Mouse (Mus musculus): ENCODE results near the gene Aldh1a7. TPM values are rescaled to one million over a fixed set of nuclear protein-coding genes. Genes with fewer than 3 reads are reported as not detected.
A peak's percentile ranks its signal among the peaks of the same experiment; 100 is the strongest.
"Not testable (repeated sequence)": the region's sequence is repeated elsewhere in the genome, so short reads cannot be mapped to it uniquely, and the experiment has no call there.

Aldh1a7 gene
- total RNA-seq (2022) = 10 to 100 TPM in 2 of 4 experiments, 1 to 10 TPM in 2; 3.4 to 61.7 (median 21.2) TPM

- peak; percentile 4 for DNase-seq
These were observed at the start of gene Aldh1a7 for GRCm38 (mm10) chr19:20727381-20727780. TSS of gene Aldh1a7 (minus strand) at chr19:20727562.

GRCm38 (mm10) chr19:20775681-20776080 is 48.3 kb upstream of the Aldh1a7 start:
- DNase-seq = no peak

GRCm38 (mm10) chr19:20773941-20774340 is 46.6 kb upstream of the Aldh1a7 start:
- DNase-seq = no peak

GRCm38 (mm10) chr19:20764214-20764613 is 36.9 kb upstream of the Aldh1a7 start:
- no peak for DNase-seq

GRCm38 (mm10) chr19:20761675-20762426 is 34.5 kb upstream of the Aldh1a7 start:
- DNase-seq = no peak

- DNase-seq = no peak
These were observed 33.8 kb upstream of the Aldh1a7 start for GRCm38 (mm10) chr19:20761119-20761518.

GRCm38 (mm10) chr19:20744630-20745029 is 17.3 kb upstream of the Aldh1a7 start:
- DNase-seq = no peak

- DNase-seq = no peak
These were observed 916 bp upstream of the Aldh1a7 start for GRCm38 (mm10) chr19:20728278-20728677.

- no peak for DNase-seq
These were observed 4.4 kb downstream of the Aldh1a7 start for GRCm38 (mm10) chr19:20722913-20723312.

GRCm38 (mm10) chr19:20720298-20720697 is 7.1 kb downstream of the Aldh1a7 start:
- DNase-seq = no peak

GRCm38 (mm10) chr19:20715617-20716016 is 11.7 kb downstream of the Aldh1a7 start:
- no peak for DNase-seq

- no peak for DNase-seq
These were observed 12.3 kb downstream of the Aldh1a7 start for GRCm38 (mm10) chr19:20715093-20715492.

- DNase-seq = no peak
These were observed 12.8 kb downstream of the Aldh1a7 start for GRCm38 (mm10) chr19:20714543-20714942.

- DNase-seq = no peak
These were observed 20.2 kb downstream of the Aldh1a7 start for GRCm38 (mm10) chr19:20707159-20707558.

- DNase-seq = no peak
These were observed 20.6 kb downstream of the Aldh1a7 start for GRCm38 (mm10) chr19:20706747-20707146.

- DNase-seq = no peak
These were observed 25.3 kb downstream of the Aldh1a7 start for GRCm38 (mm10) chr19:20702074-20702473.

GRCm38 (mm10) chr19:20677697-20678355 is 49.5 kb downstream of the Aldh1a7 start:
- no peak for DNase-seq

- no peak for DNase-seq
These were observed 73.1 kb downstream of the Aldh1a7 start for GRCm38 (mm10) chr19:20654141-20654873.

- DNase-seq = no peak
These were observed 74.2 kb downstream of the Aldh1a7 start for GRCm38 (mm10) chr19:20653082-20653676.

GRCm38 (mm10) chr19:20650008-20650407 is 77.4 kb downstream of the Aldh1a7 start:
- no peak for DNase-seq

GRCm38 (mm10) chr19:20647496-20647895 is 79.9 kb downstream of the Aldh1a7 start:
- not testable (repeated sequence) for DNase-seq

GRCm38 (mm10) chr19:20644346-20644745 is 83.0 kb downstream of the Aldh1a7 start:
- no peak for DNase-seq
